Mouse (Mus musculus) mouse embryonic stem cell (cell line): ENCODE measurements around the gene Col5a3.

Experiments used
- in situ Hi-C, 2 experiments: fragments of 300-500 bp; cut with MboI; formaldehyde crosslinking; loops; 1 replicate in 1 of 2; 3 replicates in 1 of 2; pipeline ENCODE4 v1.14.3; 2019 to 2020; ENCODE audit warnings: low sequenced_read_pairs in 2 of 2, low pct_unique_long_range_greater_than_20kb in 1 of 2, mixed read lengths in 1 of 2; ENCODE audit not compliant: unreplicated experiment in 1 of 2

The Col5a3 gene

GRCm38 (mm10) chr9:20727601-20728113, 87.2 kb downstream of the Col5a3 start:
- in situ Hi-C loops = loop anchor here in 1 of 2 experiments (25.0 kb wide), 1 partner anchor 260 kb away; the partner anchor contains the start of gene S1pr2

- in situ Hi-C loops = loop anchor here in 1 of 2 experiments (25.0 kb wide), 1 partner anchor 260 kb away; the partner anchor contains the start of gene S1pr2
These were observed 87.8 kb downstream of the Col5a3 start for GRCm38 (mm10) chr9:20726859-20727600.

- in situ Hi-C loops = loop anchor here in 1 of 2 experiments (25.0 kb wide), 1 partner anchor 261 kb away; the partner anchor contains the start of gene S1pr2
These were observed 88.6 kb downstream of the Col5a3 start for GRCm38 (mm10) chr9:20726134-20726858.

GRCm38 (mm10) chr9:20721582-20721981, 93.3 kb downstream of the Col5a3 start:
- in situ Hi-C loops = no loop called here
